Mouse (Mus musculus): ENCODE measurements around the gene Itga7.

GRCm38 (mm10) chr10:128938974-128939373, 5.4 kb downstream of the Itga7 start:
- TF ChIP-seq CTCF (IDR thresholded peaks at IDR 0.05; ENCODE audit: low read depth): no peak
- TF ChIP-seq EP300 (optimal IDR thresholded peaks at IDR 0.05): no peak
